Mouse (Mus musculus): Measurements from ENCODE around the gene Nrp1.
A peak's percentile ranks its signal among the peaks of the same experiment; 100 is the strongest.

The Nrp1 gene

GRCm38 (mm10) chr8:128511732-128512131 is 153.3 kb downstream of the Nrp1 start:
- DNase-seq: no peak

DNA sequence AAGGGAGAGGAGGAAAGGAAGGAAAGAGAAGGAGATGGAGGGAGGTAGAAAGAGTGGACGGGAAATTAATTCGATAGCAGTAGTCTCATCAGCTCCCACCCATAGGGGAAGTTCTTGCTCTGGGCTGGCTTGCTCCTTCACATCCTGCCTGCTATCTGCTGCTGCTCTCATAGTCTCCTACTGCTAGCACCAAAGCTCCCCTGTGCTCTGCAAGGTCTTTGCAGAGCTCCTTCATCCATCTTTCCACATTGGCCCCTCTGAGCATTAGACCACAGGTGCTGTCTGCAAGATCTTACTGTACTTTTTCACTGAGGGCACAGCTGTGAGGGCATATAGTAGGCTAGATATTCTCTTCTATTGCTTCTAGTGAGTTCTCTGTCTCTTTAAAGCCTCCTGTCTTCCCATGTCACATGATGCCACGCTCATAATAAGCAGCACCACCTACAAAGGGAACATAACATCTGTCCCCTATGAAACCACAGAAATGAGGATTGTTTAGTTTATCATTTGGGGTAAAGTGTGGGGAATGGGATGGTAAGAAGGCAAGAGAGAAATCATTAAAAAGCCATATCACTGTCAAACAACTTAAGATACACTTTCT is 158.5 kb downstream of the Nrp1 start:
- no peak for DNase-seq

DNA sequence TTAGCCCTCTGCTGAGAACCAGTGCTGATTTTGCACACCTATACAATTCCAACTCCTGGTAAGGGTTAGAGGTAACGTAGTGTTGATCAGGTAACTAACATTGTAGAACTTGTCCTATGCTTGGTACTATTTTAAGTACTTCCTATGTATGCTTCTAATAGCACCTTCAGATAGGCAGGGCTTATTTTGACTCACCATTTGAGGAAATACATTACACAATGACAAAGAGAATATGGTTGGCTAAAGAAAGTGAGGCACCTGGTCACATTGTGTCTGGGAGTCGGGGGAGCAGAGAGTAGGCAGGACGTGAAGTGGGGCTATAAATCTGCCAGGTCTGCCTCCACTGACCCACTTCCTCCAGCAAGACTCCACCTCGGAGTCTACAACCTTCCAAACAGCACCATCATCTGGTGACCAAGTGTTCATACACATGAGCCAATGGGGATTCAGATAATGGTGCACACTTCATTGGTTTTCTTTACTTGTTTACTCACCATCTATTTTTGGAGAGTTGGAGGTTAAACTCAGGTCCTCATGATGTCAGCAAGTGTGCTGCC is 159.2 kb downstream of the Nrp1 start:
- DNase-seq: no peak

DNA sequence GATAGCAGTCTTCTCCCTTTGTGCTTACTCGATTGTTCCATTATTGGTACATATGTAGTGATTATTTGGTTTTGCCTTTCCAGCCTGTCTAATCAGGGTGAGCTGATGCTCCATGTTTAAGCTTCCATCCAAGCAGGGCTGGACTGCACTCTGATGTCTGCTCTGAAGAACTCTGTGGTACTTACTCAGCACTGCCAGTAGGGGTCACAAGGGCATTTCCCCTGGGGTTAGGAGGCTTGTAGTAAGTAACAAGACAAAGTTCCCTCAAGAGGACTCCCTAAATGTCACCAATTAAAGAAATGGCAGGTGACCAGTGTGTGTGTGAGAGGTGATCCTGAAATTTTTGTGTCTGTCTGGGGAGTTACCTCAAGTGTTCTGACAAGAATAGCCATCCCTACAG is 161.0 kb downstream of the Nrp1 start:
- DNase-seq: peak; percentile 22 to 37

- peak; percentile 21 to 27 for DNase-seq
Measured at GRCm38 (mm10) chr8:128523825-128524224, 165.4 kb downstream of the Nrp1 start.

DNA sequence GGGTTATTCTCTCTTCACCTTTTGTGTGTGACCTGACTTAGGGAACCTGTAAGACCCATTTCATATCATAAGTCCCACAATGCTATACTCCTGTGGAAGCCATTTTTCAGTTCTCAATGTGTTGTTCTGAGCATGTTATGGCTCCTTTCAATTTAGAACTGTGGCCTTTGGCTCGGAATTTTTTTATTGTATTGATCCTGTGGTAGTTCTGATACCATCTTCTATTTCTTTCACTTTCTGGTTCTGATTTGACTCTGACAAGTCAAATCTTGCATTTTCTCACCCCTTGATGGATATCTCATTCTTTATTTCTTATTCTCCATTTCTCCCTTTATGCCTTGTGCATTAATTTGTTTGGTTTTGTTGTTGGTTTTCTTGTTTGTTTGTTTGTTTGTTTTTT is 167.5 kb downstream of the Nrp1 start:
- no peak for DNase-seq

DNA sequence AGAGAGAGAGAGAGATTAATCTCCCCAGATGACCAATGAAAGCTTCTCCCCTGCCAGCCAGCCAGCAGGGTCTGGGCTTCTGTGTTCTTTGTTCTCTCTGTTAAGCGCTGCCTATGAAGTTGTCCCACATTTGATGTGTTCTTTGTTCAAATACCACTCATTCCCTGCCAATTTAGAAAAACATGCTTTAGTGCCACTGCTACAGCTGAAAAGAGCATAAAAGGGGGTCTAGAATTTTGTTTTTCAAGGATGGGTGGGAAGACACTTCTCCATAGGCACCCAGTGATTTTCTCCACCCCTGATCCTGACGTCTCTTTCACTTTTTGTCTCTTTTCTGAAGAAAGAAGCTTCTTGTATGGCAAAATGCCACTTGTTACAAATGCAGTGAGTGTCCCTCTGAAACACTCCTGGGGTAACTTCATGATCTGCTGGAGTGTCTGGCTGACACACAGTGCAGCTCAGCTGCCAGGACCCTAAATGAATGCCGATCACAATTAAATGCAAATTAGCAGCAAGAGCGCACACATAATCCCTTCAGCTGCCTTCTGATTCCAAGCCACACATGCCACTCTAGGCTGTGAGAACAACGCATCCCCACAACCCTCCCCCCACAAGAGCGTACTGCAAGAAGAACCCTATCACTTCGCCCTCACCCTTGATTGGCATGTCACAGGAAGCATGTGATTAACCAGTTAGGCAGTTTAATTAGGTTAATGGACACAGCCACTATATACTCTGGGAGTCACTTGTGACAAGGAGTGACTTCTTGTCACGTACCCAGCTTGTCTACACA is 170.4 kb downstream of the Nrp1 start:
- DNase-seq: no peak

- no peak for DNase-seq
Measured at GRCm38 (mm10) chr8:128534442-128534871, 176.1 kb downstream of the Nrp1 start.

GRCm38 (mm10) chr8:128535685-128536084 is 177.3 kb downstream of the Nrp1 start:
- DNase-seq: no peak

DNA sequence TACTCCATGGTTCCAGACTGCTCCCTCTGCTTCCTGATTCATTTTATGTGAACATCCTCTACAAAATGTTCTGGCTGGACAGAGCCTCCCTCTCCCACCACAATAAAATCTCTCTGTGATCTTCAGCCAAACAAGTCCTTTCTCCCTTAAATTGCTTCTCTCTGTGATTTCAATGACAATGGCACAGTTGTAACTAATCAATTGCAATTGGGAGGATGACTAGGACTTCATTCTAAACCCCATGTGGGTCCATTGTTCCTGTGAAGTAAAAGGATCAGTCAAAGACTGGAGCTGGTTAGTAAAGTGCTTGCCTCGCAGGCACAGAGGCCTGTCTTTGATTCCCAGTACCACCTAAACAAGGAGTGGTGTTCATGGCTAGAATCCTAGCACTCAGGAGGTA is 180.0 kb downstream of the Nrp1 start:
- DNase-seq: no peak

GRCm38 (mm10) chr8:128541355-128542090 is 183.1 kb downstream of the Nrp1 start:
- DNase-seq: no peak

- peak in 1 of 2 experiments; percentile 5 for DNase-seq
Measured at GRCm38 (mm10) chr8:128544128-128544846, 185.9 kb downstream of the Nrp1 start.

- no peak for DNase-seq
Measured at GRCm38 (mm10) chr8:128546287-128546686, 187.9 kb downstream of the Nrp1 start.

DNA sequence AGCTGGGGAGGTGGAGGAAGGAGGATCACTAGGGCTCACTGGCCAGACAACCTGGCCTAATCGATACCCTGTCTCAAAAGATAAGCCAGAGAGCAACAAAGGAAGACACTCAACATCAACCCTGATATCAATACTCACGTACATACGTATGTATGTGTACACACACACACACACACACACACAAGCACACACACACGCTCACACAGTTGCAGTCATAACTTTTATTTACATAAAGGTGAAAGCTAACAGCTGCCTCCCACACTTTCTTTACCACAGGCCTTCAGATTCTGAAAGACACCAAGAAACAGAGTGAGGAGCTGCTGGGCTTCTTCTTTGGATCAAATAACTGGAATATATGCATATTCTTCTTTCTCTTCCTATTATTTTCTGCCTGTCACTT is 189.0 kb downstream of the Nrp1 start:
- DNase-seq: no peak

DNA sequence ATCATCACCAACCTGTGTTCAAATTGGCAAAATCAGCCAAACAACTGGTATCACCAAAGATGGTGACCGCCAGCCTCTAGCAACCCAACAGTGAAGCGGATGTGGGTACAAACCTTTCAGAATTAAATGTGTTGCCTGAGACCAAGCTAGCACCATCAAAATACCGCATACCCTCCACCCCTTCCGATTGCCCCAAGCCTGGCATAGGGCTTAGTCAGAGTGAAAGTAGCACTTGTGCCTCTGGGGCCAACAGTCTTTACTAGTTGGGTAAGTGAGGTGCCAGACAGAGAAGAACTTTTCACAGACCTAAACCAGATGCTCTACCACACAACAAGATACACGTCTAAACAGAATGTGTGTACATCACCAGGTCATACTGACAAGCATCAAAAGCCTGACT is 191.3 kb downstream of the Nrp1 start:
- no peak for DNase-seq

DNA sequence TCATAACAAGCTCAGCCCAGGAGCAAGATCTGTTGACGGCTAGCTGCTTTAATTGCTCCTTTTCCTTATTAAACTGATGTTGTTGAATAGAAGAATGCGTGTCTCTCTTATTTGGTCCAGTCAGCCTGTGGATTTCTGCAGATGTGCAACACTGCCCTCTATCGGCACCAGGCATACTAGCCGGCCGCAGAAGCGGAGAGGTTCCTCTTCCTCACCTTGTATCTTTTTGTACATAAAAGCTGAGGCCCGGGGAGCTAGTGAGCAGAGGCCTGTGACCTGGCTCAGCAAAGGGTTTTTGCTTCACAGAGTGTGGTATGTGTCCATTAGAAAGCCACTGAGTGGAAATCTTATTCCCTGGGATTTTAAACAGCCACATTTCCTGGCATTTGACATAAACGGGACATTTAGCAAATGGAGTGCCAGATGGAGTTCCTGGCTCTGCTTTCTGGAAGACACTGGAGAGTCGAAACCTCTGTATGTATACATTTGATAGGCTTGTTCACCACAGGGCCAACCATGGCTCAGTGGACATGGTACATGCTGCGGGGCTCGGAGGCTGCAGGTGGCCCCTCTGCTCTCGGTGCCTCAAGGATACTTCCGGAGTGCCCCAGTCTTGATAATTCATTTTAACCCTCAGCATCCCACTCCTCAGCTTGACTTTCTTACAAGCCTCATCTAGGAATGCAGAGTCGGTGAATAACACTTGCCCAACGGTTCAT is 193.2 kb downstream of the Nrp1 start:
- peak; percentile 85 for DNase-seq
